Mouse (Mus musculus): ENCODE measurements around the gene Pdk4.

Gene Pdk4

DNA sequence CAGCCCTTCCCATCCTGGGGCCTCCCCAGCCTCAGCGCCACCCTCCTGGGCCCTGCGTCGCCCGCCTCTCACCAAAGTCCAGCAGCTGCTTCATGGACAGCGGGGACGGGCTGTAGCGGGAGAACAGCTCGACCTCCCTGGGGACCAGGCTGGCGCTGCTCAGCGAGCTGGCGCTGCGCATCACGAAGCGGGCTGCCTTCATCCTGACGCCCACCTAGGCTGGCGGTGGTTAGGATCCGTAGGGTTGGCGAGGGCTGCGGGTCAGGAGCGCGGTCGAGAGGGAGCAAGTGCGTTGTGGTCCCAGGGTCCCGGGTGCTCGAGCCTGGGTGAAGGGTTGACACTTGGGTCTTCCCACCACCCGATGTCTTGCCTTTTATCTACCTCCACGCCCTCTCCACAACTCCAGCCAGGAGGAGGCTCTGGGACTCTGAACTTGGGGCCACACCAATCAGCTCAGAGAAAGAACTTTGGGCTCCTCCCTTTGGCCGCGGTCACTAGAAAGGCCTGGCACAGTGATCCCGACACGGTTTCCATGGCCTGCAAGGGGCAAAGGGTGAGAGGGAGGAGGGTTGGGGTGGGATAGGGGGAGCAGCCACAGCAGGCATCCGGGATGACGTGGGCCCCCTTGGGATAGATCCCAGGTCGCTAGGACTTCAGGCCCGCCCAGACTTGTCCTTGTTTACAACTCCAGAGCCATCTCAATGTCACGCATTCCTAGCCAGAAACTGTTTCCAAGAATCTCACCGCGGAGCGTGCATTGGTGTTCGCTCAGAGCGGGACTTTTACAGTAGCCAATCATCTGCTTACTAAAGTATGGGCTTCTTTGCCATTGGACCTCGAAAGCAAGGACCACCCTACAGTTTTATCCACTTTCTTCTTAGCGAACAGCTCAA lies at the start of gene Pdk4:
Pdk4 (minus strand) TSS at position 349 of the 893 bp plus-strand sequence.
- no peak for DNase-seq (ENCODE audit: low read depth, low spot score)

DNA sequence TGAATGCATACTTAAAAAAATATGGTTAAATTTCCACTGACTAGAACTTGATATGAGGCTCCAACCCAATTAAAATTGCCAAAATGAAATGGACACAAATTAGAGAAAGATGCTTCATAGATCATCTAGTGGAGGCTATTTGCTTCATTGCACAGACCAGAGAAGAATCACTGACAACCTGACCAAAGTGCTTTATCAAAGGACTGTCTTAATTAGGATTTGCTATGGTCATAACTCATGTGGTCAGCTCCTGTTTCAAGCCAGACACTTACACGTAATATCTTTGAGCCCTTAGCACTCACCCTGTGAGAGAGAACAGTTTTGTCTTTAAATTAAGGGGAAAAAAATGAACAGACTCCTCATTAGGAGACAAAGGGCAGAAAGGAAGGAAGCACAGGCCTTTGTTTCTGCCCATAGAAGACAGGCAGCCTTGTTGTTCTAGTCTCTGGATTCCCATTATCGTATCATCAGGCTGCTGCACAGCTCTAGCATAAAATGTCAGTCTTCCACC lies 41.8 kb upstream of the Pdk4 start:
- no peak for DNase-seq (ENCODE audit: low read depth, low spot score)

GRCm38 (mm10) chr6:5535754-5536153 lies 39.6 kb upstream of the Pdk4 start:
- no peak for DNase-seq (ENCODE audit: low read depth, low spot score)

DNA sequence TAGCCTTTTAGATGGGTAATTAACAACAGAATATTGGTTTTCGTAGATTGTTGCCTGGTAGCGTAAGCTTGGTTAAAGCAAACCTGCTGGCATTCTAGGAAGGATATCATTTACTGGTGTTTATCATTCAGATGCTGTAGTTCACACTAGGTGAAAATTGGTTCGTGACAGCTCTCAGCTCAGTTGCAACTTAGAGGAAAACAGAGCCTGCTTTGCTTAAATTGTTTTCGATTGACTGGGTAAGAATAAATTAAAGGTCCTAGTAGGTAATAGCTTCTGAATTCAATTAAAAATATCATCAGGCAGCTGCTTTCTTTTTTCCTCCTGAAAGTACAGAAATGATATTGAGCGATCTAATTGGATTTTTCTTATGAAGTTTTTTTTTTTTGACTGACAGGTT lies 21.0 kb upstream of the Pdk4 start:
- DNase-seq (ENCODE audit: low read depth, low spot score) = no peak

GRCm38 (mm10) chr6:5509757-5510156 lies 13.6 kb upstream of the Pdk4 start:
- no peak for DNase-seq (ENCODE audit: low read depth, low spot score)

- DNase-seq (ENCODE audit: low read depth, low spot score) = no peak
These were observed 13.2 kb upstream of the Pdk4 start for GRCm38 (mm10) chr6:5509303-5509702.

DNA sequence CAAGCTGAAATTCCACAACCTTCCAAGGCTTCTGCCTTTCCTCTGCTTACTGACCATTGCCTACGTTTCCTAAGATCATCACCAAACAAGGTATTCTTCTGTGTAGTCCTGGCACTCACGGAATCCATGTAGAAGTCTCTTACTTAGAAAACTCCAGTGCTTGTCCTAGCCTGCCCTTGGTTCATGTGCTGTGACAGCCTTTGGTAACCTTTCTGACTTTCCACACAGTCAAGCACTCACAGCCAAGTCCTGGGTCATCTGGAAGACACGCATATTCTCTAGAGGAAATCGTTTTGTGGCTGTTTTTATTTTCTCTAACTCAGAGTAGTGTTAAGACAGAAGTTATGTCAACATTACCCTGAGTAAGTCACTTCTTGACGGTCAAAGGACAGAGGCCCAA lies 11.7 kb upstream of the Pdk4 start:
- no peak for DNase-seq (ENCODE audit: low read depth, low spot score)

DNA sequence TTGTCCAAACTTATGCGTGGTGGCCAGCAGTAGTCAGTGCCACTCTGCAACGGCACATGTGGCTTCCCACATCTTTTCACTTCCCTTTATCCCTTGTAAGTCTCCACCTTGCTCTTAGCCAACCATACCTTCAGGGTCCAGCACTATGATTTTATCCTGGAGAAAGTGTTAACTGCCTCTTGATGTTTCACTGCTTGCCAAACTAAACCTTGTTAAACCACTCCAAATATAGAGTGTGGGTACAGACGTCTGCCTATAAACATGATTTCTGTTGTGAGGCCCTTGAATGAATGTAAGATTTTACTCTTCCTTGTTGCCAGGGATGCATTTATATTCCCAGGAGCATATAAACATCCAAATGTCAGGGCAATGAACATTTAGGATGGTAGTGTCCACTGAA lies 10.2 kb upstream of the Pdk4 start:
- DNase-seq (ENCODE audit: low read depth, low spot score) = no peak

DNA sequence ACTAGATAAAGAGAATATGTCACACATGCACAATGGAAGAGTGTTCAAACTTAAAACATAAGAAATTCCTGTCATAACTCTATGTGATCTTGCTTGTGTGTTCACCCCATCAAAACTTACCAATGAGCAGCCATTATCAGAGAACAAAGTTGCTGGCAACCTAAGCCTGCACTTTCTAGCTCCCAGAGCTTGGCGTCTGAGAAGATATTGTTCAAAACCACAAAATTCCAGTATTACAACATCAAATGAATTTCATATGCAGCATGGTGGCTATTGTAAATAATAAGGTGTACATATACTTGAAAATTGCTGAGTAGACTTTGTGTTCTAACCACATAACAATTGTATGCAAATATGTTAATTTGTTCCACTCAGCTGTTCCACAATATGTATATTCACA lies 6.7 kb upstream of the Pdk4 start:
- no peak for DNase-seq (ENCODE audit: low read depth, low spot score)

DNA sequence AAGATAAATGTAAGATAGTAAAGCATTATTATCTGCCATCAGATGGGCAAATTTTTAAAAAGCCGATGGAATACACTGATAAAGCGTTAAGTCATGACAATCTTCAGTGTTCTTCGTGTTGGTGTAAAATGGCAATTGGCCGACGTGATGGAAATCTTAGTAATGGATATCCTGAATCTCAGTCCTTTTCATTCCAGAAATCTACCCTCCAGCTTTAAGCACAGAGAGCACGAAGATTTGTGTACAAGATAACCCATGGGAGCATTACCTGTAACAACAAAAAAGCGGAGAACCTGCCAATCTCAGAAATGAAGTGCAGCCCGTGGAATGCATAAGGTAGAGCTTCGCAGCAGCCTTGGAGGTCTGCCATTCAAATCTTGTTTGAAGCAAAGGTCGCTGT lies 5.4 kb upstream of the Pdk4 start:
- no peak for DNase-seq (ENCODE audit: low read depth, low spot score)

DNA sequence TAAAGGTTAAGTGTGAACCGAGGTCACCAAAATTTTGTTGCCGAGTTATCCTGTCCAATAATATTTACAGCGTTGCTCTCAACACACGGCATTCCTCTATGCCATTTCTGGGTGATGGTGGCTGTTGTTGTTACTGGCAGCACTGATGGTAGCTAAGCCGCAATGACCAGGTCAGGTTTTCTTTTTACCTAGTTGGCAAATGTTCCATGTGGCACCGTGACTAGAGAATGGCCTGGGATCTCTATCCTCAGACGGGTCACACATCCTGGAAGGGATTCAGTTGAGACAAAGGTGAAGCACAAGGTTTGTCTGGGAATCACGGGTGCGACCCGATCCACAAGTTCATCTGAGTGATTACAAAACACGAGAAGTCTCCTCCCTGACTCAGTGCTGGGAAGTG lies 2.6 kb upstream of the Pdk4 start:
- DNase-seq (ENCODE audit: low read depth, low spot score) = no peak

GRCm38 (mm10) chr6:5496854-5497235 lies 736 bp upstream of the Pdk4 start:
- no peak for DNase-seq (ENCODE audit: low read depth, low spot score)

DNA sequence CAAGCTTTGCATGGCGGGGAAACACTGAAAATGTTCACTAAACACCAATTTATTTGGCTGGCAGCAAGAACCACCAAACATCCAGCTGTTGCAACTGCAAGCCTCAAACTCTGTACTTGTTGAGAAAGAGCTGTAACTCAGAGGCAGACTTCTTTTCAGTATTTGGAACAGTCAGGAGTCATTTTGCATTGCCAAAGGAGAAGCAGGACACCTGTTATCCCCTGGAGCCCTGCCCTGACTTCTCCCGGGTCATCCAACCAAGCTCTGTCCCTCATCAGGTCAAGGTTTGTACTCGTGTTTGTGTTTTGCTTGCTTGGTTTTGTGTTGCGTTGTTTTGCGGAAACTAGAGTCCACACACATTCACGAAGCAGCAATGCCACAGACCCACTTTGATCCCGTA lies 11.1 kb downstream of the Pdk4 start:
- DNase-seq (ENCODE audit: low read depth, low spot score) = no peak

- DNase-seq (ENCODE audit: low read depth, low spot score) = no peak
These were observed 13.8 kb downstream of the Pdk4 start for GRCm38 (mm10) chr6:5482270-5482783.

DNA sequence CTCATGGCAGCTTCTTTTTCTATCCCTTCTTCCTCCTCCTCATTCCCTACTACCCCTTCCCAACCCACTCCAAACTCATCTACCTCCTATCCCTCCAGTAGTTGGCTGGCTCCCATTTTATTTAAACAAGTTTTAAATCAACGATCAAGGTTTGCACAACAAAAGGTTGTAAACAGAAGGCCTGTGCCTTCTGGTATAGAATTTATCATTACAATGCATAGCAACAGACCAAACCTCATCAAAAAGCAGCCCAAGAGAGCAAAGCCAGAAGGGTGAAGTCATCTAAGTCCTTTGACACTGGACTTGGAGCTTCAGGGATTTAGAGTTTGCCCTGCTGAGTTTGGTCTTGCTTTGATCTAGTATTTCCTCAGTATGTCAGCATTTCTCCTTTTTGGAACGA lies 15.0 kb downstream of the Pdk4 start:
- DNase-seq (ENCODE audit: low read depth, low spot score) = no peak

DNA sequence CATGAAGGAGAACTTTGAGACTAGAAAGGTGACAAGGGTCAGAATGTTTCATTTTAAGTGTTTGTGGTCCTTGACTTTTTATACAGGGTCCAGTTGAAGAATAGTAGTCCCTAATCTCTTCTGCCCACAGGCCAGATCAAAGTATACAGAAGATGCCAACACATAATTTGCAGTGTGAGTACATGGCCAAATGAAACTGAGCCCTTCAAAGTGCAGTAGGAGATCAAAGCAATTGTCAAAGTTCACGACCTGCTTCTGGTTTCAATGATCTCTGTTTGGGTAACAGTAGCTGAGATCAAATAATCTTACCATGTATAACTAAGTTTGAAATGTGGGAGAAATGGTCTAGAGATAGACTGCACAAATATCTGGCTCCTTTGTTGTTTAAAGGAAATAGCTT lies 22.1 kb downstream of the Pdk4 start:
- no peak for DNase-seq (ENCODE audit: low read depth, low spot score)

DNA sequence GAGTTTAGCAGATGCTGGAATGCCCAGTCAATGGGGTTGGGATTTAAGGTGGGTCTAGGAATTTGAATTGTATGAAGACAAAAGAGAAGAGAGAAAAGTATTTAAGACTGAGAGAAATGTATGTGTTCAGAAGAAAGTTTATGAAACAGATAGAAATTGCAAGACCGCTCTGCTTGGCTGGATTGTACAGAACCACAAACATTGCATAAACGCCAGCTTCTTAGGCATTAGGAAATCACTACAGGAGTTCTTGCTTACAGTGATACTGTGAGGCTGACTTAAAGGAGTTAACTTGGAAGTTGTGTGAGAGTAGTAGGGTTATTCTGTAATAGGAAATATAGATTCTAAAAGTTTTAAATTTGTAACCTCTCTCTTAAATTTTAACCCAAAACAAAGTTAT lies 23.4 kb downstream of the Pdk4 start:
- no peak for DNase-seq (ENCODE audit: low read depth, low spot score)

DNA sequence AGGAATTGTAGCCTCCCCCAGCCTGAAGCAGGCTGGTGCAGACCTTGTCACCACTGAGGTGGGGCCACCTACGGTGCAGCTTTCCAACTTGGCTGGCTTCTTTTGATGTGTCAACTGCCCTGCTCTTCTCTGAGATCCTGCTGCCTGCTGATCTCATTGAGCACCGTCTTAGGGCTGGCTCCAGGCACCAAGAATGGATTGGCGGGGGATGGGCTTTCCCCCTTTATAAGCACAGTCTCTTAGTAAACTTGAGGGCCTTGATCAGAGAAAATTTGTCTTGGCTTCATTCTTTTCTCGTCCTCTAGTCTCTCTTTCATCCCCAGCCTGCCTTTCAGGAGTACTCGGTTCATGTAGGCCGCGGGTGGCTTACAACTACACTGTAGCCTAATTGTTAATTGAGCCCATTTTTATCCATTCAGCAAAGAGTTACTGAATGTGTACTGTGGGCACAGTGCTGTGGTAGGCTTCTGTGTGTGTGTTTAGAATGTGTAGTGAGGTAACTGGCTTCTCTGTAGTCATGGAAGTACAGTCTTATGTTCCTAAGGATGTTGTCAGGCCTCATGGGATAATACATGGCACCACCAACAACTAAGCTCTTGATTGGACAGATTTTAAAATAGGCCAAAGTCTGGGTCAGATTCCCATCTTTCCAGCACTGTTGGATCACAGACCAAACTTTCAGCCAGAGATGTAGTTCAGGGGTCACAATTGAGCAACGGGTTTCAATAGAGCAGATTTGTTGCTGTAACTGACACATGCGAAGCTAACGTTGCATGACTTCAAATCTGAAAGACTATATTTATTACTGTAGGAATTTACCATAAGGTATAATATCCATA lies 25.4 kb downstream of the Pdk4 start:
- no peak for DNase-seq (ENCODE audit: low read depth, low spot score)

- DNase-seq (ENCODE audit: low read depth, low spot score) = no peak
These were observed 40.3 kb downstream of the Pdk4 start for GRCm38 (mm10) chr6:5455836-5456235.

DNA sequence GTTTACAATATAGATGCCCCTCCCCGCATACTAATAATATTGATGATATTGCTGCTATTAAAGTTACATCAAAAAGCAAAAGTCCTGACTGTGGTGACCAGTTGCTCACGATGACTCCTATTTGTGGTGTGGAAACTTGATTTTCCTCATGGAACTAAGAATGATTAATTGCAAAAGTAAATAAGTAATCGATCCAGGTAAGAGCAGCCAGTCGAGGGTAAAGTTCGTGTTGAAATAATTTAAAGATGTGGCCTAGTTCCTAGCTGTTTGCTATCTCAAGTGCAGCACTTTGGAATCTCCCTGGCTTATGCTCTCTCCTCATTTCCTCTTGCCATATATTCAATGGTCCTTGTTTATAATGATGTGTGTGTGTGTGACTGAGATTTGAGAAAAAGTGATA lies 46.2 kb downstream of the Pdk4 start:
- no peak for DNase-seq (ENCODE audit: low read depth, low spot score)

DNA sequence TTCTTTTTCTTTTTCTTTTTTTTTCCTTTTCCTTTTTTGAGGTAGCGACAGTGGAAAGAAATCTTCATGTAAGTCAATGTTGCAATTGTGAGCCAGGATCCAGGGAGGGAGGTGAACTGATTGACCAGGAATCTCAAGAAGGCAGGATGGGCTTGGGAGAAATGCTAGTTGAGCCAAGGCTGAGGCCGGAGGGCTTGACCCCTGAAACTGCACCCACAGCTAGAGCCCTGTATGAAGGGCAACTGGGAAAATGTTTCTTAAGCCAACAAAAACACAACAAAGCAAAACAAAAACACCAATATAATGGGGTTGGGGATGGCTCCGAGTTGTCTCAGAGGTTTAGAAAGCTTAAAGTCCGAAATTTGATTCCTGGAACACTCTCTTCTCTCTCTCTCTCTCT lies 47.7 kb downstream of the Pdk4 start:
- DNase-seq (ENCODE audit: low read depth, low spot score) = no peak

- DNase-seq (ENCODE audit: low read depth, low spot score) = no peak
These were observed 48.6 kb downstream of the Pdk4 start for GRCm38 (mm10) chr6:5447546-5447945.
